Mouse (Mus musculus): ENCODE results near the gene Zfp68.
"Not testable (repeated sequence)": the region's sequence is repeated elsewhere in the genome, so short reads cannot be mapped to it uniquely, and the experiment has no call there.

Gene Zfp68

DNA sequence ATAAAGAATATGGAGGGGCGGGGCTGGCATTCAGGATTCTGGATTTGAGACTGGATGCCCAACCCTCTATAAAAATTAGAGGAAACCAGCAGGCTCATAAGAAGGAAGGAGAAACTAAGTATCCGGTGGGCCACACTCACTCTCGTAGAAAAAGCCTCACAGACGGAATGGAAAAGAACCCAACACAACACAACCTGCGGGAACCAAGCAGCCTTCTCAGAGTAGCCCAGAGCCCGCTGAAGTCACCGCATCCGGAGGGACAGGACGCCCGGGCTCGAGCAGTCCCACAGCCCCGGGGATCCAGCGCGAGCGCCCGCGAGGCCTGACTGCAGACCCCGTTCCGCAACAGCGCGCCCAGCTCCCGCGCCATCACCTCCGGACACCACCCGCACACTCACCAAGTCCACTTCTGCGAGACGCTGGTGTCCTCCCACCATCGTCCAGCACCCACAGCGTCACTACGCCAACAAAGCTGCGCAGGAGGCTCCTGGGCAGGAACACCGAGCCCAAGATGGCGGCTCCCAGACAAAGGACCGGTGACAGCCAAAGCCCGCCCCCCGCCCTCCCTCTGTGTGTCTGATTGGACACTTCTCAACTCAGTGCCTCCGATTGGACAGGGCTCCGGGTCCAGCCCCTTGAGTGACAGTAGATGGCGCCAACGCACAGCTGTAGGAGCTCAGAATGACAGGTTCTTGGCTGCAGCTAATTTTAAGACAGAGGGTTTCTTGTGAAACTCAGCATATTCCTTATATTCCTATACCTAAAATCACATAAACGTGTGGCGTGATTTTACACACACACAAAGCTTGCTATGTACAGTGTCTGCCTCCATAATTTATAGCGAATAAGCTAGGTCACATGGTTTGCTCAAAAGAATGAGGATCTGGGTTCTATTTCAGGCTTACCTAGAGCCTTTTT, at the start of gene Zfp68:
Gene Zfp68, minus strand, starts transcription at position 551 of the 918 bp plus-strand sequence.
- peak; percentile 97 for DNase-seq

- peak; percentile 9 for DNase-seq
Observed at GRCm38 (mm10) chr5:138658922-138659321, 39.4 kb upstream of the Zfp68 start.

GRCm38 (mm10) chr5:138657854-138658253, 38.3 kb upstream of the Zfp68 start:
- DNase-seq, result peak; percentile 14

DNA sequence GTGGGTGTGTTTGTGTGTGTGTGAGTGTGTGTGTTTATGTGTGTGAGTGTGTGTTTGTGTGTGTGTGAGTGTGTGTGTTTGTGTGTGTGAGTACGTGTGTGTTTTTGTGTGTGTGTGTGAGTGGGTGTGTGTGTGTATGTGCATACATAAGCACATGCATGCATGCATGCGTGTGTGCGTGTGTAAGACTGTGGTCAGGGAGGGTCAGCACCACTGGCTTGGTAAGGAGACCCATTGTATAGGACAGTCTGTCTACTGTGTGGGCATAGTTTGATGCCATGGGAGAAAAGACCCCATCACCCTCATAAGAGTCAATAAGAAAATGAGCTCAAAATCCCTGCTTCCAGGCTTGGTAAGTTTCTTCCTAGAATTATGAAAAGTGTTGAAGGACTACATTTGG, 37.8 kb upstream of the Zfp68 start:
- DNase-seq, result no peak

GRCm38 (mm10) chr5:138656477-138657156, 37.1 kb upstream of the Zfp68 start:
- peak; percentile 4 for DNase-seq

DNA sequence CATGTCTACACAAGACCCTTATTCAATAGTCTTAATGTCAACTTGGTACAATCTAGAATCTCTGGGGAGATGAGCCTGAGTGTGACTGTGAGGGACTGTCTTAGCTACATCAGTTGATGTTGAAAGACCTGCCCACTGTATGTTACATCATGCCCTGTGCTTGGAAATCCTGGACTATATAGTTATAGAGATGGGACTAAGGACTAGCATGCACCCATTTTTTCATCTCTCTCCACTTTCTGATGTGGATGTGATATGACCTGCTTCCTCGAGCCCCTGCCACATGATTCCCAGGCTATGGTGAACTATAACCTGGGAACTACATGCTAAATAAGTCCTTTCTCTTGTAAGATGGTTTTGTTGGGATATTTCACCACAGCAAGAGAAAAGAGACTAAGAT, 33.4 kb upstream of the Zfp68 start:
- no peak for DNase-seq

- DNase-seq, result no peak
Observed at GRCm38 (mm10) chr5:138641761-138642160, 22.2 kb upstream of the Zfp68 start.

DNA sequence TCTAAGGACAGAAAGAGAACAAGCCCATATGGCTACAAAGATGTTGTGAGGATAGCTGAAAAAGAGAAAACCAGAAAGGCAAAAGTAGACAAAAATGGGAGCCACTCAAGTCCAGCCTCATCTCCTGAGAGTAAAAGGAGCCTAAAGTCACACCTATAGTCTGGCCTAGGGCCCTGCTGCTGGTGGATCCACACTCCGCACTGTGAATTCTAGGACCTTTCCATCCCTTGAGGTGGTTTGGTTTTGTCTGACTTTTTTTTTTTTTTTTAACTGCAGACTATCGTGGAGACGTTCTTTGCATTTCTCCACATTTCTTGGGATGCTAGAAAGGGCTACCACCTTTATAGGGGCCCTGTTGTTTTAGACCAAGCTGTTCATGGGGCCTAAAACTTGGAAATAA, 21.5 kb upstream of the Zfp68 start:
- no peak for DNase-seq

GRCm38 (mm10) chr5:138636486-138636885, 16.9 kb upstream of the Zfp68 start:
- no peak for DNase-seq

- no peak for DNase-seq
Observed at GRCm38 (mm10) chr5:138623478-138623875, 3.9 kb upstream of the Zfp68 start.

DNA sequence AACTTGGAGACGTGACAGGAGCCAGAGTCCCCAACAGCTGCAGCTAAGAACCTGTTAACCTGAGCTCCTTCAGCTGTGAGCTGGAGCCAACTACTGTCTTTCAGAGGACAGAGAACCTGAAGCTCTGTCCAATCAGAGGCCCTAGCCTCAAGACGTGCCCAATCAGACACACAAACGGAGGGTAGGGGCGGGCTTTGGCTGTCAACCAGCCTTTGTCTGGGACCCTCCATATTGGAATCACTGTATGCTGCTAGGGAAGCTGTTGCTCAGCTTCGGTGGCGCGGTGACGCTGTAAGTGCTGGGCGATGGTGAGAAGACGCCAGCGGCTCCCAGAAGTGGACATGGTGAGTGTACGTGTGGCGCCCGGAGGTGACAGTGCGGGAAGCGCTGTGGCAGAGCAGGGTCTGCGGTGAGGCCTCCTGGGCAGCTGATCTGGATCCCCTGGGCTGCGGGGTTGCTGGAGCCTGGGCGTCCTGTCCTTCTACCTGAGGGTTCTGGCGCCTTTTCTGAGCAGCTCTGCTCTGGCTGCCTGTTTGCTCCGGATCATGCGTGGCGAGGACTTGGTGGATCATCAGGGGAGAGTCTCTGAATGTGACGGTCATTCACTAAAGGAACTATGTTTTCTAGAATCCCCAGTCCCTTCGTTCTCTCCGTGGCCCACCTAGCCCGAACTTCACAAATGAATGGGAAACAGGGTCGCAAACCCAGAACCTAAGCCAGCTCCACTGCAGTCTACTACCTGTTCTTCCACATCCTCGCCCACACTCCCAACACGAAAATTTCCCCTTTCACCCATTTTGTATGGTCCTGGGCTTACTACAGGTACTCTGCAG, 3.3 kb upstream of the Zfp68 start, which contains the start of gene A430033K04Rik:
Gene A430033K04Rik, plus strand, starts transcription at position 215 of the 833 bp plus-strand sequence.
- peak; percentile 96 for DNase-seq

- no peak for DNase-seq
Observed at GRCm38 (mm10) chr5:138620836-138621235, 1.3 kb upstream of the Zfp68 start.

- no peak for DNase-seq
Observed at GRCm38 (mm10) chr5:138618353-138618752, 1.2 kb downstream of the Zfp68 start.

- DNase-seq, result no peak
Observed at GRCm38 (mm10) chr5:138587396-138587795, 32.2 kb downstream of the Zfp68 start.

GRCm38 (mm10) chr5:138571623-138572022, 47.9 kb downstream of the Zfp68 start:
- no peak for DNase-seq

DNA sequence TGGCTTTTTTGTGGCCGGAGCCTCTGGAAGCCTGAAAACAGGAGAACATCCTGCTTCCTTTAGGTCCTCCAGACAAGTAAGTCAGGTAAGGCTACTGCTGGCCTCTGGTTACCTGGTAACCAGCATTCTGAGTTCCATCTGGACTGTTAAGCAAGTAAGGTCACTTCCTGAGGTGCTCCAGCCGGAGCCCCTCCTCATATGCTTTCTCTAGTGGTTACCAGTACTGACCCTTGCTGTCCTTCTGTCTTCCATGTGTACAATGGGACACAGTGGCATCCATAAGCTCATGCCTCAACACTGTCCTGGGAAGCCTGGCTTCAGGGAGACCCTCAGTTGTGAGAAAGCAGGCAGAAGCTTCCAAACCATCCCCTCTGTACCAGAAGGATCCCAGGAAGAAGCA, 54.9 kb downstream of the Zfp68 start, which contains the start of gene 1700123K08Rik:
Gene 1700123K08Rik, minus strand, starts transcription at position 101 of the 400 bp plus-strand sequence.
- not testable (repeated sequence) for DNase-seq

Measured in layer of hippocampus, adult 9-11 months (tissue).